Mouse (Mus musculus): ENCODE measurements around the gene N4bp2l2. TPM values are rescaled to one million over a fixed set of nuclear protein-coding genes. Genes with fewer than 3 reads are reported as not detected.

N4bp2l2 gene
- polyA plus RNA-seq, 1 experiment from 2014 or later: 30.2 TPM

- H3K9ac ChIP-seq (replicated peaks): no peak overlapping the region
- no peak overlapping the region for H3K4me3 ChIP-seq
- H3K4me2 ChIP-seq (replicated peaks): no peak overlapping the region
- 42% methylated on average over 11 of the region's 11 CpGs for WGBS
- H3K27me3 ChIP-seq: no peaks in the 10 kb centered on the region
- H3K27ac ChIP-seq (replicated peaks): 0 out of 2 replicates have a peak overlapping the region, but pooled peaks have one; percentile 12
- peaks cover 22% of the 10 kb centered on the region for H3K36me3 ChIP-seq
- H3K4me1 ChIP-seq: no peaks in the 10 kb centered on the region
- peak; percentile 72 for ATAC-seq (replicated peaks)
- no peaks in the 10 kb centered on the region for H3K9me3 ChIP-seq
Measured at GRCm38 (mm10) chr5:150570496-150571219, 95.3 kb downstream of the N4bp2l2 start.

DNA sequence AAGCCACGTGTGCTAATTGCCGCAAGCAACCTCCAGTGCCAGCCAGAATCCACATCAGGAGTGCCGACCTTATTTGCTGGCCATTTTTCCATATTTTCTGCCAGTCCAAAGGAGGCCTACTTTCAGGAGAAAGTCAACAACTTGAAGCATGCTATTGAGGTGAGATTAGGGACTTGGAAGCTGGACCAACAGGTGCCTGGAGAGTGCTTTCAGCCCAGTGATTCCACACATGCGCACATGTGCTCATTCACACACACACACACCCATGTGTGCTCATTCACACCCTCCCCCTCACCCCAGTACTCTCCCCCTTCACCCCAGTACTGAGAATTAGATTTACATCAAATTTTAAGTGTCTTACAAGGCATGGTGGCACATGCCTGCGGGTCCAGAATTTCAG, 99.0 kb downstream of the N4bp2l2 start:
- WGBS: 85% methylated on average over 5 of the region's 5 CpGs
- Histone ChIP-seq H3K4me3 (no peak overlapping the region), H3K4me1 (no peaks in the 10 kb centered on the region), H3K9ac (replicated peaks) (no peak overlapping the region), H3K36me3 (peaks cover 9% of the 10 kb centered on the region), H3K9me3 (no peaks in the 10 kb centered on the region), H3K27me3 (no peaks in the 10 kb centered on the region), H3K4me2 (replicated peaks) (no peak overlapping the region), H3K27ac (replicated peaks) (no peak overlapping the region)
- ATAC-seq (replicated peaks): no peak

GRCm38 (mm10) chr5:150566226-150566625, 99.8 kb downstream of the N4bp2l2 start:
- Histone ChIP-seq H3K27ac (replicated peaks) (no peak overlapping the region), H3K4me2 (replicated peaks) (no peak overlapping the region), H3K4me3 (no peak overlapping the region), H3K9ac (replicated peaks) (no peak overlapping the region), H3K4me1 (no peaks in the 10 kb centered on the region), H3K27me3 (no peaks in the 10 kb centered on the region), H3K36me3 (peaks cover 9% of the 10 kb centered on the region), H3K9me3 (no peaks in the 10 kb centered on the region)
- WGBS: 54% methylated on average over 3 of the region's 3 CpGs
- no peak for ATAC-seq (replicated peaks)

GRCm38 (mm10) chr5:150564426-150564825, 101.6 kb downstream of the N4bp2l2 start:
- H3K4me3 ChIP-seq: no peak overlapping the region

DNA sequence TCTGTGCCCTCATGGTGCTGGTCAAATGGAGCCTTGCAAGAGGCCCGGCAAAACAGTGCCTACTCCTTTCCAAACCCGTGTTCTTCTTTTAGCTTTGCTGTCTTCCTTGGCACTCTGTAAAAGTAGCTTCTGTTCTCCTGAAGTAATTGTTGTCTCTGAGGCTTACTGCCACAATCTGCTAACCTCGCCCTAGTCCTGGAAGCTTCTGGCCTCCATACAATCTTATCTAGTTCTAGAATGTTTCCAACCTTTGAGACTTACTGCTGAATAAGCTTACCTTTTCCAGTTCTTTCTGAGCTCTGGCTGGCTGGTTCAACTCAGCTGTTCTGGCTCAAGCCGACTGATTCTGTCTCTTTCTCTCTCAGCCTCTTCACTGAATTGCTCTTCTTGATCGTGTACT, 104.2 kb downstream of the N4bp2l2 start:
- 89% methylated on average over 5 of the region's 5 CpGs for WGBS
- no peaks in the 10 kb centered on the region for H3K27me3 ChIP-seq

More at GRCm38 (mm10) chr5:150564426-150564825, 101.6 kb downstream of the N4bp2l2 start:
- H3K27me3 ChIP-seq: no peaks in the 10 kb centered on the region
- WGBS: 94% methylated on average over 6 of the region's 6 CpGs
- no peaks in the 10 kb centered on the region for H3K9me3 ChIP-seq
- no peak overlapping the region for H3K4me2 ChIP-seq (replicated peaks)
- no peak overlapping the region for H3K27ac ChIP-seq (replicated peaks)
- no peak overlapping the region for H3K9ac ChIP-seq (replicated peaks)
- peaks cover 14% of the 10 kb centered on the region for H3K36me3 ChIP-seq
- no peak for ATAC-seq (replicated peaks)
- no peaks in the 10 kb centered on the region for H3K4me1 ChIP-seq

GRCm38 (mm10) chr5:150561376-150561775, 104.6 kb downstream of the N4bp2l2 start:
- H3K9me3 ChIP-seq: no peaks in the 10 kb centered on the region
- H3K4me3 ChIP-seq: no peak overlapping the region
- H3K27me3 ChIP-seq: no peaks in the 10 kb centered on the region
- no peak overlapping the region for H3K9ac ChIP-seq (replicated peaks)
- no peaks in the 10 kb centered on the region for H3K4me1 ChIP-seq
- H3K36me3 ChIP-seq: peaks cover 18% of the 10 kb centered on the region
- H3K4me2 ChIP-seq (replicated peaks): no peak overlapping the region
- H3K27ac ChIP-seq (replicated peaks): no peak overlapping the region
- ATAC-seq (replicated peaks): no peak

More for the DNA sequence above, 104.2 kb downstream of the N4bp2l2 start:
- ATAC-seq (replicated peaks): no peak
- Histone ChIP-seq H3K36me3 (peaks cover 18% of the 10 kb centered on the region), H3K9me3 (no peaks in the 10 kb centered on the region), H3K27ac (replicated peaks) (no peak overlapping the region), H3K4me1 (no peaks in the 10 kb centered on the region), H3K4me2 (replicated peaks) (no peak overlapping the region), H3K9ac (replicated peaks) (no peak overlapping the region), H3K4me3 (no peak overlapping the region)

DNA sequence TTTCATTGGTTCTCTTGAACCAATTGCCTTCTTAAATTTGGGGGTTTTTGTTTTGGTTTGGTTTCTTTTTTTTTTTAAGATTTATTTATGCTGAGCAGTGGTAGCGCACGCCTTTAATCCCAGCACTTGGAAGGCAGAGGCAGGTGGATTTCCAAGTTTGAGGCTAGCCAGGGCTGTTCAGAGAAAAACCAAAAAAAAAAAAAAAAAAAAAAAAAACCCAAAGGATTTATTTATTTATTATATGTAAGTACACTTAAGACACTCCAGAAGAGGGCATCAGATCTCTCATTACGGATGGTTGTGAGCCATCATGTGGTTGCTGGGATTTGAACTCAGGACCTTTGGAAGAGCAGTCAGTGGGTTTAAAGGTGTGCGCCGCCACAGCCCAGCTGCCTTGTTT, 105.1 kb downstream of the N4bp2l2 start:
- H3K27me3 ChIP-seq: no peaks in the 10 kb centered on the region
- no peak overlapping the region for H3K4me3 ChIP-seq
- H3K4me2 ChIP-seq (replicated peaks): no peak overlapping the region
- H3K9me3 ChIP-seq: no peaks in the 10 kb centered on the region
- peaks cover 18% of the 10 kb centered on the region for H3K36me3 ChIP-seq
- no peak overlapping the region for H3K27ac ChIP-seq (replicated peaks)
- WGBS: 95% methylated on average over 5 of the region's 5 CpGs
- no peak overlapping the region for H3K9ac ChIP-seq (replicated peaks)
- no peak for ATAC-seq (replicated peaks)
- H3K4me1 ChIP-seq: no peaks in the 10 kb centered on the region

GRCm38 (mm10) chr5:150559519-150560103, 106.4 kb downstream of the N4bp2l2 start:
- no peaks in the 10 kb centered on the region for H3K9me3 ChIP-seq
- H3K9ac ChIP-seq (replicated peaks): no peak overlapping the region
- H3K27ac ChIP-seq (replicated peaks): no peak overlapping the region
- H3K4me2 ChIP-seq (replicated peaks): no peak overlapping the region
- ATAC-seq (replicated peaks): no peak
- no peaks in the 10 kb centered on the region for H3K4me1 ChIP-seq
- H3K27me3 ChIP-seq: no peaks in the 10 kb centered on the region
- H3K36me3 ChIP-seq: peaks cover 18% of the 10 kb centered on the region
- H3K4me3 ChIP-seq: no peak overlapping the region
- WGBS: 96% methylated on average over 6 of the region's 6 CpGs

Other genes starting within 250 kb of the N4bp2l2 start
- gene Zar1l, start 148.0 kb downstream of the N4bp2l2 start, polyA plus RNA-seq (2015; fragmentation: Nextera tagmentation; extraction: Ambion mirVana): not detected in 2 replicates
- 14.6 and 18.3 TPM in 2 replicates for gene Brca2, start 143.6 kb downstream of the N4bp2l2 start, polyA plus RNA-seq (2015; fragmentation: Nextera tagmentation; extraction: Ambion mirVana)
- gene N4bp2l1, start 69.0 kb downstream of the N4bp2l2 start, polyA plus RNA-seq (2015; fragmentation: Nextera tagmentation; extraction: Ambion mirVana): 8.3 and 9.4 TPM in 2 replicates
- gene Pds5b, start 7.6 kb upstream of the N4bp2l2 start, polyA plus RNA-seq (2015; fragmentation: Nextera tagmentation; extraction: Ambion mirVana): 28.1 and 29.1 TPM in 2 replicates

All from forebrain, embryonic 15.5 days (tissue).